Mouse (Mus musculus) heart, embryonic 11.5 days (tissue): ENCODE measurements around the gene 4931428F04Rik. TPM values are rescaled to one million over a fixed set of nuclear protein-coding genes. Genes with fewer than 3 reads are reported as not detected.

Experiments used
- ATAC-seq: fragments of 200-750 bp; cut with Nextera tagmentation; replicated peaks from 2 replicates; pipeline ENCODE4 v1.8.0; 2017; ENCODE audit warnings: moderate library complexity; ENCODE audit not compliant: insufficient number of reproducible peaks, low FRiP score, low TSS enrichment
- H3K27ac ChIP-seq: fragments of 300-500 bp; sonication (generic); 2 replicates; pipeline ENCODE4 v1.5.1; 2014; ENCODE audit warnings: mild to moderate bottlenecking, low read depth, low read length
- H3K27me3 ChIP-seq: fragments of 300-500 bp; sonication (generic); 2 replicates; pipeline ENCODE4 v1.6.1; 2014; ENCODE audit warnings: mild to moderate bottlenecking, low read length, mixed read lengths; ENCODE audit not compliant: control insufficient read depth, insufficient read depth
- H3K36me3 ChIP-seq: fragments of 300-500 bp; sonication (generic); 2 replicates; pipeline ENCODE4 v1.6.1; 2014; ENCODE audit warnings: mild to moderate bottlenecking, low read length, moderate library complexity, mixed read lengths; ENCODE audit not compliant: control insufficient read depth, insufficient read depth
- H3K4me1 ChIP-seq: fragments of 300-500 bp; sonication (generic); 2 replicates; pipeline ENCODE4 v1.6.1; 2014; ENCODE audit warnings: low read length; ENCODE audit not compliant: control insufficient read depth, insufficient read depth
- H3K4me2 ChIP-seq: fragments of 300-500 bp; sonication (generic); 2 replicates; pipeline ENCODE4 v1.6.1; 2014; ENCODE audit warnings: mild to moderate bottlenecking, moderate library complexity
- H3K4me3 ChIP-seq: fragments of 300-500 bp; sonication (generic); 2 replicates; pipeline ENCODE4 v1.5.1; 2014; ENCODE audit warnings: low read depth, low read length
- H3K9ac ChIP-seq: fragments of 300-500 bp; sonication (generic); 2 replicates; pipeline ENCODE4 v1.6.1; 2014; ENCODE audit warnings: mild to moderate bottlenecking, low read depth, low read length, moderate library complexity
- H3K9me3 ChIP-seq: fragments of 300-500 bp; sonication (generic); replicated peaks from 2 replicates; pipeline ENCODE4 v1.6.1; 2016; ENCODE audit warnings: low read length; ENCODE audit not compliant: control insufficient read depth
- WGBS: fragments of 180-500 bp; shearing (Covaris S2); extraction: QIAGEN DNeasy Blood & Tissue Kit; methylation state at CpG from one replicate; pipeline ENCODE4 v1.1.7; 2014; ENCODE audit not compliant: insufficient replicate concordance; 5-methylcytosine and 5-hydroxymethylcytosine counted together
- polyA plus RNA-seq: library from polyadenylated mRNA; unstranded; fragments of >200 nt; fragmentation: Nextera tagmentation; extraction: Ambion mirVana; gene quantifications from 2 replicates; pipeline ENCODE4 v1.2.1, GENCODE M21; 2014

The 4931428F04Rik gene
- polyA plus RNA-seq, 1 experiment from 2014 or later, result 4.5 TPM

GRCm38 (mm10) chr8:105304325-105305210 lies 14.9 kb upstream of the 4931428F04Rik start:
- ATAC-seq, result 0 out of 2 replicates have a peak, but pooled peaks have one; percentile 9
- no peak overlapping the region for H3K4me2 ChIP-seq
- no peak overlapping the region; the same call in 1 of the 2 replicates for H3K4me3 ChIP-seq
- no peaks in the 10 kb centered on the region for H3K27me3 ChIP-seq
- peak overlapping the region; percentile 28; the same call in 1 of the 2 replicates for H3K9ac ChIP-seq
- peak overlapping the region; percentile 37; the same call in 1 of the 2 replicates for H3K27ac ChIP-seq
- H3K9me3 ChIP-seq, result no peaks in the 10 kb centered on the region
- H3K36me3 ChIP-seq, result peaks cover 33% of the 10 kb centered on the region
- WGBS, result 66% methylated on average over 9 of the region's 9 CpGs
- peaks cover 26% of the 10 kb centered on the region for H3K4me1 ChIP-seq

GRCm38 (mm10) chr8:105303874-105304273 lies 14.2 kb upstream of the 4931428F04Rik start:
- 0 out of 2 replicates have a peak overlapping the region, but pooled peaks have one; percentile 28 for H3K9ac ChIP-seq
- H3K27me3 ChIP-seq, result no peaks in the 10 kb centered on the region
- no peak overlapping the region for H3K4me2 ChIP-seq
- H3K27ac ChIP-seq, result peak overlapping the region; percentile 37; the same call in 1 of the 2 replicates
- 76% methylated on average over 9 of the region's 9 CpGs for WGBS
- peaks cover 34% of the 10 kb centered on the region for H3K36me3 ChIP-seq
- no peak for ATAC-seq
- H3K9me3 ChIP-seq, result no peaks in the 10 kb centered on the region
- H3K4me3 ChIP-seq, result no peak overlapping the region
- peaks cover 28% of the 10 kb centered on the region for H3K4me1 ChIP-seq

- 83% methylated on average over 8 of the region's 8 CpGs for WGBS
- Histone ChIP-seq H3K9me3 (no peaks in the 10 kb centered on the region), H3K4me1 (peaks cover 33% of the 10 kb centered on the region), H3K4me2 (no peak overlapping the region), H3K4me3 (no peak overlapping the region), H3K27me3 (no peaks in the 10 kb centered on the region), H3K36me3 (peaks cover 38% of the 10 kb centered on the region), H3K27ac (no peak overlapping the region), H3K9ac (no peak overlapping the region)
- ATAC-seq, result no peak
Measured at GRCm38 (mm10) chr8:105303396-105303795, 13.7 kb upstream of the 4931428F04Rik start.

GRCm38 (mm10) chr8:105299962-105300361 lies 10.3 kb upstream of the 4931428F04Rik start:
- Histone ChIP-seq H3K9me3 (no peaks in the 10 kb centered on the region), H3K27me3 (no peaks in the 10 kb centered on the region), H3K4me3 (peak overlapping the region; percentile 8; the same call in 1 of the 2 replicates), H3K27ac (peak overlapping the region; percentile 35; the same call in 1 of the 2 replicates), H3K4me2 (peak overlapping the region; percentile 83), H3K4me1 (peaks cover 26% of the 10 kb centered on the region), H3K9ac (no peak overlapping the region), H3K36me3 (peaks cover 36% of the 10 kb centered on the region)
- peak; percentile 55; the same call in 1 of the 2 replicates for ATAC-seq
- WGBS, result 86% methylated on average over 8 of the region's 8 CpGs

- Histone ChIP-seq H3K9ac (peak overlapping the region; percentile 96), H3K4me1 (peaks cover 13% of the 10 kb centered on the region), H3K27me3 (peaks cover 4% of the 10 kb centered on the region; the same call in 1 of the 2 replicates), H3K36me3 (peaks cover 36% of the 10 kb centered on the region), H3K9me3 (no peaks in the 10 kb centered on the region), H3K27ac (peak overlapping the region; percentile 70; the same call in 1 of the 2 replicates), H3K4me2 (peak overlapping the region; percentile 83), H3K4me3 (peak overlapping the region; percentile 96)
- no peak for ATAC-seq
- 46% methylated on average over 18 of the region's 18 CpGs for WGBS
Measured at GRCm38 (mm10) chr8:105298351-105299252, 8.9 kb upstream of the 4931428F04Rik start.

GRCm38 (mm10) chr8:105297511-105298192 lies 8.0 kb upstream of the 4931428F04Rik start, which contains the start of gene E2f4:
Gene E2f4 (plus strand): TSS chr8:105297663.
- ATAC-seq, result peak; percentile 80
- H3K27me3 ChIP-seq, result peaks cover 5% of the 10 kb centered on the region; the same call in 1 of the 2 replicates
- peaks cover 32% of the 10 kb centered on the region for H3K36me3 ChIP-seq
- H3K4me2 ChIP-seq, result peak within 1 kb of the TSS; percentile 83
- peaks cover 13% of the 10 kb centered on the region for H3K4me1 ChIP-seq
- peak within 1 kb of the TSS; percentile 96 for H3K4me3 ChIP-seq
- no peaks in the 10 kb centered on the region for H3K9me3 ChIP-seq
- peak within 1 kb of the TSS; percentile 96 for H3K9ac ChIP-seq
- under 1% methylated on average over 57 of the region's 58 CpGs for WGBS
- H3K27ac ChIP-seq, result peak within 1 kb of the TSS; percentile 70

- Histone ChIP-seq H3K4me2 (peak within 1 kb of the TSS; percentile 83), H3K4me1 (peaks cover 13% of the 10 kb centered on the region), H3K36me3 (peaks cover 18% of the 10 kb centered on the region), H3K4me3 (peak within 1 kb of the TSS; percentile 96), H3K9ac (peak within 1 kb of the TSS; percentile 96), H3K27me3 (peaks cover 5% of the 10 kb centered on the region; the same call in 1 of the 2 replicates), H3K27ac (peak within 1 kb of the TSS; percentile 2; the same call in 1 of the 2 replicates), H3K9me3 (no peaks in the 10 kb centered on the region)
- 45% methylated on average over 11 of the region's 11 CpGs for WGBS
- no peak for ATAC-seq
Measured at GRCm38 (mm10) chr8:105295895-105296573, 6.4 kb upstream of the 4931428F04Rik start, which contains the start of gene Exoc3l. Gene Exoc3l (minus strand): TSS chr8:105296101.
